Mouse (Mus musculus) lung, embryonic 15.5 days (tissue): ENCODE results near the gene Nudt9. TPM values are rescaled to one million over a fixed set of nuclear protein-coding genes. Genes with fewer than 3 reads are reported as not detected.
A peak's percentile ranks its signal among the peaks of the same experiment; 100 is the strongest.

Experiments
- ATAC-seq: fragments of 200-750 bp; cut with Nextera tagmentation; 2 replicates; pipeline ENCODE4 v1.8.0; 2017; ENCODE audit warnings: moderate number of reproducible peaks, borderline replicate concordance; ENCODE audit not compliant: low FRiP score, low TSS enrichment; ENCODE audit errors: extremely low read depth
- H3K27ac ChIP-seq: fragments of 300-500 bp; sonication (generic); 2 replicates; pipeline ENCODE4 v1.5.1; 2015; ENCODE audit warnings: moderate library complexity, mild to moderate bottlenecking, inconsistent platforms
- H3K27me3 ChIP-seq: fragments of 300-500 bp; sonication (generic); 2 replicates; pipeline ENCODE4 v1.6.1; 2015; ENCODE audit warnings: inconsistent platforms
- H3K36me3 ChIP-seq: fragments of 300-500 bp; sonication (generic); 2 replicates; pipeline ENCODE4 v1.6.1; 2015; ENCODE audit warnings: inconsistent platforms
- H3K4me1 ChIP-seq: fragments of 300-500 bp; sonication (generic); 2 replicates; pipeline ENCODE4 v1.6.1; 2015; ENCODE audit warnings: inconsistent platforms
- H3K4me2 ChIP-seq: fragments of 300-500 bp; sonication (generic); 2 replicates; pipeline ENCODE4 v1.6.1; 2015; ENCODE audit warnings: inconsistent platforms, mild to moderate bottlenecking, moderate library complexity
- H3K4me3 ChIP-seq: fragments of 300-500 bp; sonication (generic); 2 replicates; pipeline ENCODE4 v1.5.1; 2015; ENCODE audit warnings: mild to moderate bottlenecking, inconsistent platforms
- H3K9ac ChIP-seq: fragments of 300-500 bp; sonication (generic); 2 replicates; pipeline ENCODE4 v1.6.1; 2015; ENCODE audit warnings: inconsistent platforms
- H3K9me3 ChIP-seq: fragments of 300-500 bp; sonication (generic); 2 replicates; pipeline ENCODE4 v1.6.1; 2016; ENCODE audit warnings: inconsistent platforms
- WGBS: fragments of 180-500 bp; shearing (Covaris S2); methylation state at CpG from one replicate; pipeline ENCODE4 v1.1.7; 2015; 5-methylcytosine and 5-hydroxymethylcytosine counted together
- polyA plus RNA-seq: library from polyadenylated mRNA; unstranded; fragments of >200 nt; fragmentation: Nextera tagmentation; extraction: Ambion mirVana; gene quantifications from 2 replicates; pipeline ENCODE4 v1.2.1, GENCODE M21; 2015

The Nudt9 gene
- polyA plus RNA-seq, 1 experiment from 2014 or later, result 67.0 TPM

DNA sequence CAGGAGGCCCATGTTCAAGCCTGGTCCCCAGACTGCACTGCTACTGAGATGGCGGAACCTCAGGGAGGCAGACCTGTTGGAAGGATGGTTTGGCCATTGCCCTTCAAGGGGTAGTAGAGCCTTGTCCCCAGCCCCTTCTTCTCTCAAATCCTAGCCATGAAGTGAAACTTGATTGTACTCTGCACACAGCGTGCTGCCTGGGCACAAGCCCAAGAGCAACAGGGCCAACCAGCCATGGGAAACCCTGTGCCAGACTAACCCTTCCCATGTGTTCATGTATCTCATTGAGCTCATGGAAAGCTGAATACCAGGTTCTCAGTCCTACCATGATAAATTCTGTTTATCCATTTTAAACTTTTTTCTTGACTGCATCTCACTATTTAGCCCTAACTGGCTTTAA is 3.2 kb upstream of the Nudt9 start:
- H3K27ac ChIP-seq, result no peak overlapping the region

DNA sequence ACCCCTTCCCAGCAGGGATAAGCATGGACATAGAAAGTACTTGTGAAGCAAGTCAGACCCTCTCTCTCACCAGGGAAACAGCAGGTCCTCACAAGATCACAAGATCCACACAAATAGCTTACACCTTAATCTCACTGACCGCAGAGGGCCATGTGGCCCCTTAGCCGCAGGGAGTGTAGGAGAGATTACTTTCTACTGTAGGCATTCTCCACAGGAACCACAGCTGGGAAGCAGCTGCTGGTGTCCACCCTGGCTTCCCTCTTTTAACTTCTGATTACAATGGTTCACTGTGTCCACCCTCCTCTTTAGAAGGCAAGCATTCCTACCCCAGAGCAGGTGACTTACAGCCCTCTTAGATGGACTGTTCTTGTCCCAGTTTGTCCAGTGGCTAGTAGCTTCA is 2.4 kb upstream of the Nudt9 start:
- Histone ChIP-seq H3K27ac (no peak overlapping the region), H3K9me3 (no peaks in the 10 kb centered on the region), H3K4me3 (no peak overlapping the region), H3K4me2 (no peak overlapping the region), H3K36me3 (no peaks in the 10 kb centered on the region), H3K9ac (no peak overlapping the region), H3K4me1 (peaks cover 16% of the 10 kb centered on the region), H3K27me3 (no peaks in the 10 kb centered on the region)
- WGBS, result 40% methylated on average over 2 of the region's 2 CpGs
- no peak for ATAC-seq

More for the DNA sequence above, 3.2 kb upstream of the Nudt9 start:
- Histone ChIP-seq H3K27me3 (no peaks in the 10 kb centered on the region), H3K9ac (no peak overlapping the region), H3K9me3 (no peaks in the 10 kb centered on the region), H3K4me1 (peaks cover 10% of the 10 kb centered on the region), H3K4me2 (no peak overlapping the region), H3K36me3 (no peaks in the 10 kb centered on the region), H3K4me3 (no peak overlapping the region)
- ATAC-seq, result no peak
- WGBS, result 91% methylated on average over 2 of the region's 2 CpGs

DNA sequence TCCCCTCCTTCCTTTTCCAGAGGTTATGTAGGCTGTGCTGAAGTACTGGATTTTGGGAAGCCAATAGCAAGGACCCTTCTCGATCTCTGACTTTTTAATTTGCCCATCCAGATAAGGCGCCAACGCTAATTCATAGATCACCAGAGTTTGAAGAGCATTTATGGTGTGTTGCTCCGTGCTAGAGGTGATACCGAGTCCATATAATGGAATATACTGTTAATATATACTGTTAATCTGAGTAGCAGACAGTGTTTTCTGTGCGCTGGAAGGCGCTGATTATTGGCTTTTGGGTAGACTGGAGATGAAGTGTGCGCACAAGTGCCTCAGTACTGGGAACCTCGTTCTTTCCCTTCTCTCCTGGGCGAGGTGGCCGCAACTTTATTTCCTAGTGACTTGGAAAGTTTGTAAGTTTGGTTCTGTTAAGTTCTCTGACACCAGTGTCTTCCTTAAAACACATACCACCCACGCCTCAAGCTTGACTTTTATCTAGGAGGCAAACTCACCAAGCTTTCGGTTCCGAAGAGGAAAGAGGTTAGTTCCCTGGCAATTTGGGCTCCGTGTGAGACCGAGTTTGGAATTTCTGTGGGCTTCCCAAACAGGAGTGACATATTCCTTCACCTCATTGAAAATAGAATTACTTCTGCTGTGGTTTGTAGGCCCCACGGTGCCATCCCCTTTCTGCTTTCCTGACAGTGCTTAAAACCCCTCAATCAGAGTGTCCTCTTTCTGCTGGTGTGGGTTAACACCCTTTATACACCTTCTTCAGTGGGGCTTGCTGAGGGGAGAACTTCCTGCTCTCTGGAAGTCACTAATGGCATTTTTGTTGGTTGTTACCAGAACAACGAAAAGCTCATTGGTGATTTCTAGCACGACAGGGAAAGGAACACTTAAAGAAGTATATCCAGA is 1.3 kb downstream of the Nudt9 start:
- peak overlapping the region; percentile 70 for H3K4me2 ChIP-seq
- H3K4me1 ChIP-seq, result peaks cover 16% of the 10 kb centered on the region
- peak overlapping the region; percentile 88 for H3K27ac ChIP-seq
- H3K4me3 ChIP-seq, result peak overlapping the region; percentile 96
- no peaks in the 10 kb centered on the region for H3K27me3 ChIP-seq
- 2% methylated on average over 19 of the region's 19 CpGs for WGBS
- H3K9ac ChIP-seq, result peak overlapping the region; percentile 83
- H3K9me3 ChIP-seq, result no peaks in the 10 kb centered on the region
- ATAC-seq, result peak; percentile 7; the same call in 1 of the 2 replicates
- H3K36me3 ChIP-seq, result peaks cover 19% of the 10 kb centered on the region

DNA sequence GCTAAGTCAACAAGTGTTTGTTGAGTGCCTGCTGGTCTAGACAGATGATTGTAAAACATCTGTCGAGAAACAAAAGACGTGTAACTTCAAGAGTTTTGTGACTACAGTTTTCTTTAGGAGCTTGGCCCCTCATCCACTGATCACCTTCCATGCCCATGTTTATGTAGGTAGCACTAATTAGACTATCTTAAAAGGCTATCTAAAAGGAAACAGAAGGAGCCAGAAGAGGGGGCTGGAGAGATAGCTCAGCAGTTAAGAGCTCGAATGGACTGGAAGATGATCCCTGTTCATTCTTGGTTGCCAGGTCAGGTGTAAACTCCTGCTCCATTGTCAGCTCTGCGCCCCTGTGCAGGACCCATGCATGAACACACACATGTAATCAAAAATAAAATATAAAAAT is 2.0 kb downstream of the Nudt9 start:
- Histone ChIP-seq H3K27ac (peak overlapping the region; percentile 88; the same call in 1 of the 2 replicates), H3K4me1 (peaks cover 16% of the 10 kb centered on the region), H3K4me2 (peak overlapping the region; percentile 70), H3K27me3 (no peaks in the 10 kb centered on the region), H3K9me3 (no peaks in the 10 kb centered on the region), H3K9ac (peak overlapping the region; percentile 83; the same call in 1 of the 2 replicates), H3K4me3 (peak overlapping the region; percentile 96), H3K36me3 (peaks cover 19% of the 10 kb centered on the region)
- 26% methylated on average over 4 of the region's 4 CpGs for WGBS
- no peak for ATAC-seq

DNA sequence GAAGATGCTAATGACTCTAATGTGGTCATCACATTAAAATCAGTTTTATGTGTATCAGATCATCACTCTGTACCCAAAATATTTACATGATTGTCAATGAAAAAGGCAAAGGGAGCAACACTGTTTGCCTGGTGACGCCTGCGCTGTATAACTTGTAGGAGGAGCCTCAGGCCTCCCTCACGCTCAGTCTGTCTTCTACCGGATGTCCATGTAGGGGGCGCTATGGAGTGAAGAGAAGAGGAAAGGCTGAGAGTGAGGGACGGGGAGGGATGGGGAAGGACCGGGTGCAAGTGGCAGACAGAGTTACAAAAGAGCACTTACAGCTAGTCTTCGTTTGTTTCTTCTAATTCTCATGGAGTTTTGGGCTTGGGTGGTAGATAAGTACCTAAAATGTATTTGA is 6.8 kb downstream of the Nudt9 start:
- ATAC-seq, result no peak
- 55% methylated on average over 8 of the region's 8 CpGs for WGBS
- H3K36me3 ChIP-seq, result peaks cover 20% of the 10 kb centered on the region

DNA sequence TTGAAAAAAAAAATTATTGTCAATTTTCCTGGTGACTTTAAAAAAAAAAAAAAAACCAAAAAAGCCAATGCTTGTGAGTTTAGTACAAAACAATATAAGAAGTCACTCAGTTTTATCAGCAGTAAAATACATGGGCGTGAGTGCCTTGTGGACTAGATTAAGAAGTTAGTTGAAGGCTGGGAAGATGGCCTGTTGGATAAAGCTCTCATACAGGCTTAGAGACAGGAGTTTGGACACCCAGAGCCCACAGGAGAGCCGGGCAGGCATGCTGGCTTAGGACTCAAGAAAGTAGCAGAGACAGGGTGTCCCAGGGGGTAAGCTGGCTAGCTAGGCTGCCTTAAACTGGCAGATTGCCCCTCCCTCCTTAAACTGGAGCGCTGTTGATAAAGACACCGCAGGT is 8.8 kb downstream of the Nudt9 start:
- Histone ChIP-seq H3K27ac (no peak overlapping the region), H3K4me3 (no peak overlapping the region), H3K4me2 (no peak overlapping the region), H3K9me3 (no peaks in the 10 kb centered on the region), H3K4me1 (no peaks in the 10 kb centered on the region), H3K27me3 (no peaks in the 10 kb centered on the region), H3K36me3 (peaks cover 27% of the 10 kb centered on the region), H3K9ac (no peak overlapping the region)
- 91% methylated on average over 4 of the region's 4 CpGs for WGBS
- ATAC-seq, result no peak

More for the DNA sequence above, 6.8 kb downstream of the Nudt9 start:
- Histone ChIP-seq H3K9ac (no peak overlapping the region), H3K4me1 (peaks cover 5% of the 10 kb centered on the region), H3K27me3 (no peaks in the 10 kb centered on the region), H3K4me3 (no peak overlapping the region), H3K4me2 (no peak overlapping the region), H3K9me3 (no peaks in the 10 kb centered on the region), H3K27ac (no peak overlapping the region)

DNA sequence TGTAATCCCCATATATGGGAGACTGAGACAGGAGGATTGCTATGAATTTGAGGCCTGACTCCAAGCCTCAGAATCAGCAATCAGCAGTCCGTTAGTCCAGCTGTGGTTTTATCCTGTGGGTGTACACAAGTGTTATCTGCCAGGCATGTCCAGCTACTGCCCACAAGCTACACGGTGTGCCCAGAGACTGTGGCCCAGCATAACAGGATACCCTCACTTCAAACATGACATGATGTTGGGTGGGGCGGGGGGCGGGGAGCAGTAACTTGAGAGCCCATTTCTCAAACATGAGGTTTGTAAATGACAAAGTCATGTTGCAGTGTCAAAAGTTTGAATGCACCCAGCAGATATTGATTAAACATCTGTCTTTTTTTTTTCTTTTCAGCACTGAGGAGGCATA is 9.7 kb downstream of the Nudt9 start:
- no peak overlapping the region for H3K27ac ChIP-seq
- H3K4me3 ChIP-seq, result no peak overlapping the region
- H3K4me2 ChIP-seq, result no peak overlapping the region
- no peaks in the 10 kb centered on the region for H3K27me3 ChIP-seq
- no peaks in the 10 kb centered on the region for H3K4me1 ChIP-seq
- 87% methylated on average over 4 of the region's 4 CpGs for WGBS
- no peak for ATAC-seq
- peaks cover 26% of the 10 kb centered on the region for H3K36me3 ChIP-seq
- H3K9me3 ChIP-seq, result no peaks in the 10 kb centered on the region
- H3K9ac ChIP-seq, result no peak overlapping the region

DNA sequence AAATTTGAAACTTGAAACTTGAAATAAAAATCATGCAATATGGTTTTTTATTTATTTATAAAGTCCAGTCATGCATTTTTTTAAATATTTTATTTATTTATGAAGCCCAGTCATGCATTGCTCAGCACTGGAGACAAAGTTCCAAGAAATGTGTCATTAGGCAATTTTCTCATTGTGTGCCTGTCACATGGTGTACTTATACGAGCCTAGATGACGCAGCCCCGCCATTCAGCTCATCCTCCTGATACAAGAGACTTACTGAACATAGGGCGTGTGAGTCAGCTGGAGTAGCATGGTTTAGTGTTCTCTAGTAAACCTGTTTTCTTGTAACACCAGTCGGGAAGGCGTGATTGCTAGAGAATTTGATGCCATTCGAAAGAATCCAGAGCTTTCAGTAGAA is 10.2 kb downstream of the Nudt9 start:
- Histone ChIP-seq H3K36me3 (peaks cover 27% of the 10 kb centered on the region), H3K27me3 (no peaks in the 10 kb centered on the region), H3K27ac (no peak overlapping the region), H3K4me1 (no peaks in the 10 kb centered on the region), H3K4me3 (no peak overlapping the region), H3K9me3 (no peaks in the 10 kb centered on the region), H3K4me2 (no peak overlapping the region), H3K9ac (no peak overlapping the region)
- WGBS, result 86% methylated on average over 7 of the region's 7 CpGs
- no peak for ATAC-seq

DNA sequence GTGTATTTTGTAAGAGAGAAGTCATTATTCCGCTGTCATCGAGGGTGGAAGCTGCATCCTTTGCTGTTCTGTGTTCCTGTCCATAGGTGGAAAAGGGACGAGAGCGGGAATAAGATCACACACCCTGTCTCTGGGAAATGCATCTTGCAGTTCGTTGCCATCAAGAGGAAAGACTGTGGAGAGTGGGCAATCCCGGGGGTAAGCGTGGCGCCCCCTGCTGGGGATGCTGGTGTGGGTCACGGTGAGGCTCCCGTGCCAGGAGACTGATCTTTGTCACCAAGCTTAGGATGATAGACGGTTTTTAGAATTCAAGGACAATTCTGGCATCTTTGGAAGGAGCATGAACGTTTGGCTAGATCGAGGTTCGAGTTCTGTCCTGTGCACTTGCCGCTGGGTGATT is 11.9 kb downstream of the Nudt9 start:
- 63% methylated on average over 15 of the region's 15 CpGs for WGBS
- ATAC-seq, result no peak

DNA sequence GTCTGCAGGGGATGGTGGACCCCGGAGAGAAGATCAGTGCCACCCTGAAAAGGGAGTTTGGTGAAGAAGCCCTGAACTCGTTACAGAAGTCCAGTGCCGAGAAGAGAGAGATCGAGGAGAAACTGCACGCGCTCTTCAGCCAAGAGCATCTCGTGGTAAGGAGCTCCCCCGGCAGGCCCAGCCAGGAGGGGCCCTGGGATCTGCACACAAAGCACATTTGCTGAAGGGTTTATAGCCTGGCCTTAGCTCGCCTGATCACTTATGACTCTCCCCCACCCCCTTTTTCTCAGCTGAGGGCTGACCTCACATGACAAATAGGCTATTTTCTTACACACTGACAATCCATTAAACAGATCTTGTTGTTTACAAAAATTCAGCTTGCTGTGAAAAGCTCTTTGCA is 13.5 kb downstream of the Nudt9 start:
- Histone ChIP-seq H3K4me3 (no peak overlapping the region), H3K27ac (no peak overlapping the region), H3K4me1 (no peaks in the 10 kb centered on the region), H3K36me3 (peaks cover 41% of the 10 kb centered on the region), H3K27me3 (no peaks in the 10 kb centered on the region), H3K9ac (no peak overlapping the region), H3K9me3 (no peaks in the 10 kb centered on the region), H3K4me2 (no peak overlapping the region)
- 62% methylated on average over 9 of the region's 9 CpGs for WGBS
- ATAC-seq, result no peak

More for the DNA sequence above, 11.9 kb downstream of the Nudt9 start:
- no peak overlapping the region for H3K4me3 ChIP-seq
- no peaks in the 10 kb centered on the region for H3K4me1 ChIP-seq
- no peaks in the 10 kb centered on the region for H3K27me3 ChIP-seq
- no peak overlapping the region for H3K27ac ChIP-seq
- H3K4me2 ChIP-seq, result no peak overlapping the region
- H3K9me3 ChIP-seq, result no peaks in the 10 kb centered on the region
- H3K9ac ChIP-seq, result no peak overlapping the region
- H3K36me3 ChIP-seq, result peaks cover 32% of the 10 kb centered on the region

DNA sequence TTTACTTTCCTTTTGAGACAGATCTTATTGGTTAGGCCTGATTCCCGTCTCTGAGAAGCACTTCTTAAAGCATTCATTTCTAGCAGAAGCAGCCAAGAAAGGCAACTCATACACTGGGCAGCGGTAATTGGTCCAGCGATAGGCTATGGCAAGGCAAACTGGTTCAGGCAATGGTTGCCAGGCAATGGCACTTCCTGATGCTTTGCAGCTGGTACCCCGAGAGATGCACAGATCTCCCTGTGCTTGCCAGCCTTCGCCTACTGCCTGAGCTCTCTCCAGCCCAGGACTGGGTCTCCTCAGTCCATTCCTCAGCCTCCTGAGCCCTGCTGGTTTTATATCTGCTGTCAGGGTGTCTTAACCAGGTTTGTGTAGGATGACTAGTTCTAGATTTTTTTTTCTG is 14.3 kb downstream of the Nudt9 start:
- 89% methylated on average over 5 of the region's 5 CpGs for WGBS
- no peak for ATAC-seq

DNA sequence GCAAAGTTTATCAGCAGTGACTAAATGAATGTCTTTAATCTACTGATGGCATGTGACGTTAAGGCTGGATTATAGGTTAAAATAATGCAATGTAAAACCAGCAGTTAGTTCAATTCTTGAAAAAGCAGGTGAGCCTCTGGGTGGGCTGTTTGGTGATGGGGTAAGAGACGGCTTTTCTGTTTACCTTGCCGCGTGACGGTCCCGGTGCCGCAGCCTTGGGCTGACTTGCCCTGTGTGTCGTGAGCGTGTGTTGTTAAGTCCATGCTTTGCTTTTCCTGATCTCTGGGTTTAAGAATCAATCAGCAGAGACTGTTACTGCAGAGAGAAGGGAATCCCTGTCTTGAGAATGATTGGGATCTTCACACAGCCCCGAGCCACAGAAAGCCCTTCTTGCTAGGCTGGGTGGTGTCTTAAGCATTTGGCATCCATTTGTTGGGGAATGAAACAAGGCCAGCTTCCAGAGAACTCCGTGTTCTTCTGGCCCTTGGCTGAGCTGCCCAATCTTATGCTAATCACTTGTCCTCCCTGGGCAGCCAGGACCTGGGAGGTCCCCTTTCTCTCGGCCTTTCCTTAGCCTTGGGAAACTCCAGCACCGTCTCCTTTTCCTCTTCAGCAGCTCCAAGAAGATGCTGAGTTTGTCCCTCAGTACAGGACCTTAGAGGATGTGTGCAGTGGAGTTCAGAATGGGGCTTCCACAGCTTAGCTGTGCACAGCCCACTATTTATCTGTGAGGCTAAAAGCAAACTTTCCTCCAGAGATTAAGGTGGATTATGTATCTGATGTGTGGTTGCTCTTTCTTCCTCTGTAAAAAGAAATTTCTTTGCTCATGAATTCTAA is 16.0 kb downstream of the Nudt9 start:
- WGBS, result 85% methylated on average over 13 of the region's 13 CpGs
- Histone ChIP-seq H3K36me3 (peaks cover 47% of the 10 kb centered on the region), H3K27ac (no peak overlapping the region), H3K9ac (no peak overlapping the region), H3K27me3 (no peaks in the 10 kb centered on the region), H3K9me3 (no peaks in the 10 kb centered on the region), H3K4me1 (no peaks in the 10 kb centered on the region), H3K4me3 (no peak overlapping the region), H3K4me2 (no peak overlapping the region)
- ATAC-seq, result no peak

More for the DNA sequence above, 14.3 kb downstream of the Nudt9 start:
- H3K4me2 ChIP-seq, result no peak overlapping the region
- H3K9ac ChIP-seq, result no peak overlapping the region
- H3K36me3 ChIP-seq, result peaks cover 47% of the 10 kb centered on the region
- no peaks in the 10 kb centered on the region for H3K9me3 ChIP-seq
- no peak overlapping the region for H3K27ac ChIP-seq
- no peaks in the 10 kb centered on the region for H3K4me1 ChIP-seq
- H3K4me3 ChIP-seq, result no peak overlapping the region
- no peaks in the 10 kb centered on the region for H3K27me3 ChIP-seq
